Mouse (Mus musculus): ENCODE results near the gene Tmem229b. TPM values are rescaled to one million over a fixed set of nuclear protein-coding genes. Genes with fewer than 3 reads are reported as not detected.

Tmem229b gene
- polyA plus RNA-seq, 1 experiment from 2014 or later: 4.7 TPM

DNA sequence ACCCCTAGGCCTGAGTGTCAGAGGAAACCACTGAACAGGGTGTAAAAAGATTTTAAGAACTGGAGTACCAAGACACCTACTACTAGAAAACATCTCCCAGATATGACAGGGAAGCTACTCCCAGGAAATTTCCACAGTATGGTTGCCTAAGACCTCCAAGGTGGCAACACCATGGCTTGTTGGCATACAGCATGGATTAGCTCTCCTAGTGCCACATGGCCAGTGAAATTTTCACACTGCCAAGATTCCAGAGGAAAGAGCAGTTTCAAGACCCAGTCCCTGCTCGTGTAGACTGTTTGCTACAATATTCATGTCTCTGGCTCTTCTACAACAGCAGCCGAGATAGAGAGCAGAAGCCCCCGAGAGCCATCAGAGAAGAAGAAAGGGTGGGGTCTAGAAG is 4.4 kb downstream of the Tmem229b start:
- H3K4me1 ChIP-seq (replicated peaks; ENCODE audit: control insufficient read depth, insufficient read depth): no peaks in the 10 kb centered on the region
- no peaks in the 10 kb centered on the region for H3K36me3 ChIP-seq (ENCODE audit: control insufficient read depth, insufficient read depth, low read length)
- H3K27ac ChIP-seq (replicated peaks): no peak overlapping the region
- ATAC-seq (ENCODE audit: low FRiP score, low TSS enrichment) (no peak), DNase-seq (ENCODE audit: low spot score) (no peak)
- 87% methylated on average over 3 of the region's 3 CpGs for WGBS
- no peak overlapping the region for H3K4me3 ChIP-seq (ENCODE audit: low read depth, low read length)
- no peak for TF ChIP-seq EP300 (optimal IDR thresholded peaks at IDR 0.05)
- no peak for TF ChIP-seq CTCF (IDR thresholded peaks at IDR 0.05; ENCODE audit: low read depth)
- no peaks in the 10 kb centered on the region for H3K9me3 ChIP-seq (ENCODE audit: control insufficient read depth, low read length)
- no peaks in the 10 kb centered on the region for H3K27me3 ChIP-seq (ENCODE audit: control insufficient read depth, insufficient read depth, low read length)
- H3K9ac ChIP-seq (ENCODE audit: low read length): no peak overlapping the region
- H3K4me2 ChIP-seq (replicated peaks; ENCODE audit: low read depth): no peak overlapping the region

DNA sequence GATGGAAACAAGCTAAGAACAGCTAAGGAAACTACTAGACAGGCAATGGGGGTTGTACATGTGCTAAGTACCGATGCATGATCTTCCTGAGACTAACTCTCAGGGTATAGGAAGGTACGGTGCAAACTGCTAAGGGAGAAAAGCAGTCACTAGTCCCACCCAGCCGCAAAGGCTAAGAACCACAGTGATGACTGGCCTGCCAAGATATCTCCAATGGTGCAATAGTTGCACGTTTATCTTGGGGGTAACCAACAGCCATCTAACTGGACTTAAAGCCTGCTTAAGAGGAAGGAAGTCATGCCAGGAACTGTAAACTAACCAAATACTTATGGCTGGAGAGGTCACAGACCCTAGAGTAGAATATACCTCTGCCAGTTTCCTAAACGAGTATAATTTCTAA is 5.0 kb downstream of the Tmem229b start:
- 78% methylated on average over 5 of the region's 5 CpGs for WGBS
- Histone ChIP-seq H3K4me2 (replicated peaks; ENCODE audit: low read depth) (no peak overlapping the region), H3K4me1 (replicated peaks; ENCODE audit: control insufficient read depth, insufficient read depth) (no peaks in the 10 kb centered on the region), H3K9me3 (ENCODE audit: control insufficient read depth, low read length) (no peaks in the 10 kb centered on the region), H3K27ac (replicated peaks) (no peak overlapping the region), H3K9ac (ENCODE audit: low read length) (no peak overlapping the region), H3K4me3 (ENCODE audit: low read depth, low read length) (no peak overlapping the region), H3K27me3 (ENCODE audit: control insufficient read depth, insufficient read depth, low read length) (no peaks in the 10 kb centered on the region), H3K36me3 (ENCODE audit: control insufficient read depth, insufficient read depth, low read length) (no peaks in the 10 kb centered on the region)
- DNase-seq (ENCODE audit: low spot score): no peak
- no peak for ATAC-seq (ENCODE audit: low FRiP score, low TSS enrichment)
- TF ChIP-seq CTCF (IDR thresholded peaks at IDR 0.05; ENCODE audit: low read depth) (no peak), EP300 (optimal IDR thresholded peaks at IDR 0.05) (no peak)

DNA sequence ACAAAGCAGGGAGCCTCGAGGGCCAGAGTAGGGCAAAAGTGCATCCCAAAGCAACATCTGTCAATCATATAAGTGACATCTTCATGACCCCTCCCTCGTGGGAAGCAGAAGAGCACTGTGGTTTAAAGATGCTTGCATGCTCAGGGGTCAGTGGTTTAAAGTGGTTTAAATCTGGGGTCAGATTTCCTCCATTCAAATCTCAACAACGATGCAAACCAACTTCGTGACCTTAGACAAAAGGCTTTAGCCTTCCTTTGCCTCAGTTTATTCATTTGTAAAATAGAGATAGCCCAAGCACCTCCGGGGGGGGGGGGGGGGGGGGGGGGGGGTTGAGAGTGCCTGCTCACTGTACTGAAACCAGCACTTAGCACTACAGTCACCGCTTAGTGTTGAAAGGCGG is 10.7 kb downstream of the Tmem229b start:
- DNase-seq (ENCODE audit: low spot score) (no peak), ATAC-seq (ENCODE audit: low FRiP score, low TSS enrichment) (no peak)
- TF ChIP-seq CTCF (IDR thresholded peaks at IDR 0.05; ENCODE audit: low read depth): no peak
- TF ChIP-seq EP300 (optimal IDR thresholded peaks at IDR 0.05): no peak
- Histone ChIP-seq H3K27ac (replicated peaks) (no peak overlapping the region), H3K9ac (ENCODE audit: low read length) (no peak overlapping the region), H3K27me3 (ENCODE audit: control insufficient read depth, insufficient read depth, low read length) (no peaks in the 10 kb centered on the region), H3K36me3 (ENCODE audit: control insufficient read depth, insufficient read depth, low read length) (no peaks in the 10 kb centered on the region), H3K4me1 (replicated peaks; ENCODE audit: control insufficient read depth, insufficient read depth) (no peaks in the 10 kb centered on the region), H3K9me3 (ENCODE audit: control insufficient read depth, low read length) (no peaks in the 10 kb centered on the region), H3K4me2 (replicated peaks; ENCODE audit: low read depth) (no peak overlapping the region), H3K4me3 (ENCODE audit: low read depth, low read length) (no peak overlapping the region)
- WGBS: 47% methylated on average over 6 of the region's 7 CpGs

DNA sequence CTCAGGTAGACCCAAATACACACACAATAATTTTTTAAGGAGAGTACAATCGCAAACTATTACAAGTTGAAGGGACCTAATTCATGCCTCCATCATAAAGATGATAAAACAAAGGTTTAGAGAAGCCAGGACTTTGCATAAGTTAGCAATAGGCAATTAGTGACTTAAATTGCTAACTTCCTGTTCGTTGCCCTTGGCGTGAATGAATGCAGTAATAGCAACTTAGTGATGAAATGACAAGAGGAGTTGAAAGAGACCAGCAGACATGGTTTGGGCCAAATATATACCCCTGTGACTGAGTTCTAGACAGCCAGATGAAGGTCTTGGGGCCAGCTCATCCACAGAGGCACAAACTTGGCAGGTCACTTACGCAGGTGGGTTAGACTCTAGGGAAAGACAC is 11.2 kb downstream of the Tmem229b start:
- Histone ChIP-seq H3K9ac (ENCODE audit: low read length) (no peak overlapping the region), H3K27ac (replicated peaks) (no peak overlapping the region), H3K27me3 (ENCODE audit: control insufficient read depth, insufficient read depth, low read length) (no peaks in the 10 kb centered on the region), H3K4me1 (replicated peaks; ENCODE audit: control insufficient read depth, insufficient read depth) (no peaks in the 10 kb centered on the region), H3K4me2 (replicated peaks; ENCODE audit: low read depth) (no peak overlapping the region), H3K4me3 (ENCODE audit: low read depth, low read length) (no peak overlapping the region), H3K9me3 (ENCODE audit: control insufficient read depth, low read length) (no peaks in the 10 kb centered on the region), H3K36me3 (ENCODE audit: control insufficient read depth, insufficient read depth, low read length) (no peaks in the 10 kb centered on the region)
- ATAC-seq (ENCODE audit: low FRiP score, low TSS enrichment) (no peak), DNase-seq (ENCODE audit: low spot score) (no peak)
- TF ChIP-seq EP300 (optimal IDR thresholded peaks at IDR 0.05) (no peak), CTCF (IDR thresholded peaks at IDR 0.05; ENCODE audit: low read depth) (no peak)
- 83% methylated on average over 4 of the region's 4 CpGs for WGBS

DNA sequence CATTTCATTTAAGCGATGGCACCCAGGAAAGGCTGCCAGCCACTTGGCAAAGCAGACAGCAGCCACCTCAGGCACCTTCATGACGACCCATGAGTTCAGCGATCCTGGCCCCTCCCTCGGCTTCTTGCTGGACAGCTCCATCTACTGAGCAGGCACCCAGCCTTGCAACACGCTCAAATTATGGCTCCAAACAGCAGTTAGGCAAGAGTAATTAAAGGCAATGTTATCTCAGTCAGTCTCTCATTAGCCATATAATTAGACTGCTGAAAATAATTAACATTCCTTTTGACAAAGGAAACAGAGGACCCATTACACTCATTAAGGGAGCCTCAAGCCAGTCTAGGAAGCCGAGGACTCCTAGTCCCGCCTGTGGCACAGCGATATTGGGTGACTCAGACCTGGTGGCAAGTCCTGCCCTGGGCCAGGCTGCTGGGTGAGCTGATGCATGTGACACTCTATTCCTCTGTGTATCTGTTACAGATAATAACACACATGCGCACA is 19.8 kb downstream of the Tmem229b start:
- Histone ChIP-seq H3K4me1 (replicated peaks; ENCODE audit: control insufficient read depth, insufficient read depth) (no peaks in the 10 kb centered on the region), H3K36me3 (ENCODE audit: control insufficient read depth, insufficient read depth, low read length) (no peaks in the 10 kb centered on the region), H3K4me2 (replicated peaks; ENCODE audit: low read depth) (no peak overlapping the region), H3K9me3 (ENCODE audit: control insufficient read depth, low read length) (no peaks in the 10 kb centered on the region), H3K9ac (ENCODE audit: low read length) (no peak overlapping the region), H3K4me3 (ENCODE audit: low read depth, low read length) (no peak overlapping the region), H3K27ac (replicated peaks) (no peak overlapping the region), H3K27me3 (ENCODE audit: control insufficient read depth, insufficient read depth, low read length) (no peaks in the 10 kb centered on the region)
- DNase-seq (ENCODE audit: low spot score) (peak; percentile 40), ATAC-seq (ENCODE audit: low FRiP score, low TSS enrichment) (peak; percentile 52)
- WGBS: 59% methylated on average over 9 of the region's 9 CpGs
- TF ChIP-seq EP300 (optimal IDR thresholded peaks at IDR 0.05): no peak
- peak; percentile 44 for TF ChIP-seq CTCF (IDR thresholded peaks at IDR 0.05; ENCODE audit: low read depth)

DNA sequence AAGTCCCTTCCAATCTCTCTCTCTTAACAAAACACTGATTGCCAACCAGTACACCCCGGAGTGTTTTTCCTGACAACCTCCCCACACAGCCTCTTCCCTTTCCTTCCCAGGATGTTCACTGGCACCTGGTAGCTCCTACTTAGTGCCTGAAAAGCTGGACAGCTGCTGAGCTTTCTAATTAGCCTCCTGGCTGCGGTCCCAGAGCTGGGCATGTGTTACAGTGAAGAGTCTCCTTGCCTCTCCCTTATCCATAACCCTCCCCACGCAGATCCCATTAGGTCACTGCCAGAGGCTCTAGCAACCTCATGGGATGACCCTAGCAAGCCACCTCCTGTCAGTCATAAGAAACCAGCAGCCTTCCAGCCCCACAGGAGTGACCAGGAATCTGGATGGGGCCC is 23.4 kb downstream of the Tmem229b start:
- ATAC-seq (ENCODE audit: low FRiP score, low TSS enrichment) (peak; percentile 34; the same call in 1 of the 2 replicates), DNase-seq (ENCODE audit: low spot score) (peak; percentile 65)
- no peaks in the 10 kb centered on the region for H3K9me3 ChIP-seq (ENCODE audit: control insufficient read depth, low read length)
- no peaks in the 10 kb centered on the region for H3K4me1 ChIP-seq (replicated peaks; ENCODE audit: control insufficient read depth, insufficient read depth)
- no peak overlapping the region for H3K9ac ChIP-seq (ENCODE audit: low read length)
- 35% methylated on average over 3 of the region's 3 CpGs for WGBS
- no peak overlapping the region for H3K4me2 ChIP-seq (replicated peaks; ENCODE audit: low read depth)
- H3K36me3 ChIP-seq (ENCODE audit: control insufficient read depth, insufficient read depth, low read length): no peaks in the 10 kb centered on the region
- no peak overlapping the region for H3K4me3 ChIP-seq (ENCODE audit: low read depth, low read length)
- no peaks in the 10 kb centered on the region for H3K27me3 ChIP-seq (ENCODE audit: control insufficient read depth, insufficient read depth, low read length)
- TF ChIP-seq CTCF (IDR thresholded peaks at IDR 0.05; ENCODE audit: low read depth) (no peak), EP300 (optimal IDR thresholded peaks at IDR 0.05) (no peak)
- 0 out of 2 replicates have a peak overlapping the region, but pooled peaks have one; percentile 49 for H3K27ac ChIP-seq (replicated peaks)

All from stomach, postnatal 0 days (tissue).